ENCODE assay signal across 8 mouse cellular contexts in genomic region chr19:45530200-45530995, GRCm38 (mm10). TPM values are rescaled to one million over a fixed set of nuclear protein-coding genes. Genes with fewer than 3 reads are reported as not detected.
DNase-seq lines count a peak whose midpoint lies in the region.
"Had no signal": no experiment of that assay in that cellular context is flagged by ENCODE, and none has a peak within 500 bp of the region (broad histone marks: within the 10 kb centered on the region; RNA-seq: fewer than 3 reads in every experiment).

No protein-coding gene starts in this region.

- intact Hi-C loops in heart, postnatal 14 days (cut with DNase I): no loop called here
- intact Hi-C loops in left cerebral cortex, postnatal 25 days (cut with DNase I): no loop called here

- DNase-seq in adrenal gland, postnatal 14 days: peak; percentile 73
- DNase-seq in brain, adult 2 months (ENCODE audit: low read depth, low spot score): peak; percentile 33
- peak; percentile 47 to 55 for DNase-seq in heart, postnatal 14 days
- DNase-seq in lung, postnatal 36 days: peak; percentile 76
- DNase-seq in layer of hippocampus, postnatal 36 days: no peak
- no peak for DNase-seq in left cerebral cortex, postnatal 25 days (ENCODE audit: low spot score in 2 of 2)
- no peak for DNase-seq in embryo, embryonic 9.5 days (ENCODE audit: extremely low spot score)
- DNase-seq: kidney, postnatal 14 days had no signal

RNA-seq across cellular contexts. Expression of gene Poll, which starts 29.9 kb away (rescaled TPM):
- total RNA-seq in adrenal gland, postnatal 14 days (2021): 9.3 and 11.3 TPM in 2 replicates
- 1 to 10 TPM; 8.6 to 8.7 TPM for total RNA-seq in heart, postnatal 14 days (2021)
- total RNA-seq in layer of hippocampus, postnatal 36 days (2021): 1 to 10 TPM; 8.5 to 9.3 TPM
- total RNA-seq in left cerebral cortex, postnatal 25 days (2021): 1 to 10 TPM; 8.6 to 8.7 TPM

RNA-seq across cellular contexts. Expression of gene Gm17018, which starts 30.0 kb away (rescaled TPM):
- 21.1 and 22.6 TPM in 2 replicates for total RNA-seq in adrenal gland, postnatal 14 days (2021)
- total RNA-seq in heart, postnatal 14 days (2021): 10 to 100 TPM; 17.1 to 20.0 TPM
- 10 to 100 TPM; 52.5 to 66.0 TPM for total RNA-seq in layer of hippocampus, postnatal 36 days (2021)
- total RNA-seq in left cerebral cortex, postnatal 25 days (2021): 10 to 100 TPM; 70.4 to 71.2 TPM

Comparison
In these comparisons a context has a peak if more than half of its experiments do, and no peak if none do; other contexts are left out.
1. DNase-seq: peak in adrenal gland, postnatal 14 days (single experiment), brain, adult 2 months (single experiment), heart, postnatal 14 days (2 of 2) and lung, postnatal 36 days (single experiment); none in layer of hippocampus, postnatal 36 days (0 of 2), left cerebral cortex, postnatal 25 days (0 of 2) and embryo, embryonic 9.5 days (single experiment).